Comparison of ENCODE assay signal across 22 mouse cellular contexts in genomic region chr8:35022649-35023048, GRCm38 (mm10).
DNase-seq lines count a peak whose midpoint lies in the region; ATAC-seq and TF ChIP-seq lines count a peak whose summit lies in the region.
"Had no signal": no experiment of that assay in that cellular context is flagged by ENCODE, and none has a peak within 500 bp of the region (broad histone marks: within the 10 kb centered on the region; RNA-seq: fewer than 3 reads in every experiment).

No protein-coding gene starts in this region.

- WGBS in forebrain, embryonic 15.5 days = 61% methylated on average over 6 of the region's 6 CpGs
- WGBS in forebrain, embryonic 12.5 days = 78% methylated on average over 6 of the region's 6 CpGs
- 20% methylated on average over 6 of the region's 6 CpGs for WGBS in heart, postnatal 0 days
- WGBS in forebrain, embryonic 16.5 days = 54% methylated on average over 6 of the region's 6 CpGs
- 71% methylated on average over 6 of the region's 6 CpGs for WGBS in intestine, postnatal 0 days

- TF ChIP-seq CTCF in heart, postnatal 0 days (IDR thresholded peaks at IDR 0.05; ENCODE audit: low read depth) = no peak
- TF ChIP-seq CTCF in intestine, postnatal 0 days (IDR thresholded peaks at IDR 0.05; ENCODE audit: low read depth) = no peak

- H3K9ac ChIP-seq in forebrain, embryonic 15.5 days (replicated peaks) = no peak overlapping the region
- H3K9ac ChIP-seq in forebrain, embryonic 12.5 days = no peak overlapping the region
- H3K9ac ChIP-seq in heart, postnatal 0 days (replicated peaks; ENCODE audit: low read depth, low read length) = no peak overlapping the region
- H3K9ac ChIP-seq in forebrain, embryonic 16.5 days (replicated peaks; ENCODE audit: low read depth, low read length) = no peak overlapping the region
- no peak overlapping the region for H3K9ac ChIP-seq in intestine, postnatal 0 days (ENCODE audit: low read depth, low read length)
- H3K9ac ChIP-seq: embryonic facial prominence, embryonic 13.5 days; hindbrain, embryonic 15.5 days; liver, embryonic 15.5 days; midbrain, embryonic 13.5 days had no signal

- TF ChIP-seq EP300 in heart, postnatal 0 days (IDR thresholded peaks at IDR 0.05; ENCODE audit: low read depth) = no peak

- no peaks in the 10 kb centered on the region for H3K27me3 ChIP-seq in forebrain, embryonic 15.5 days
- no peaks in the 10 kb centered on the region for H3K27me3 ChIP-seq in forebrain, embryonic 12.5 days
- no peaks in the 10 kb centered on the region for H3K27me3 ChIP-seq in heart, postnatal 0 days (ENCODE audit: control insufficient read depth, insufficient read depth, low read length)
- no peaks in the 10 kb centered on the region for H3K27me3 ChIP-seq in forebrain, embryonic 16.5 days (replicated peaks; ENCODE audit: control insufficient read depth, insufficient read depth, low read length)
- no peaks in the 10 kb centered on the region for H3K27me3 ChIP-seq in intestine, postnatal 0 days (replicated peaks; ENCODE audit: control insufficient read depth, insufficient read depth, low read length)
- H3K27me3 ChIP-seq: embryonic facial prominence, embryonic 13.5 days; hindbrain, embryonic 15.5 days; liver, embryonic 15.5 days; megakaryocyte, embryonic 14.5 days; midbrain, embryonic 13.5 days had no signal

- no peaks in the 10 kb centered on the region for H3K9me3 ChIP-seq in forebrain, embryonic 15.5 days
- no peaks in the 10 kb centered on the region for H3K9me3 ChIP-seq in forebrain, embryonic 12.5 days
- H3K9me3 ChIP-seq in heart, postnatal 0 days (replicated peaks; ENCODE audit: control insufficient read depth, low read length) = peaks cover 6% of the 10 kb centered on the region
- peaks cover 6% of the 10 kb centered on the region for H3K9me3 ChIP-seq in forebrain, embryonic 16.5 days (ENCODE audit: control insufficient read depth, low read length)
- no peaks in the 10 kb centered on the region for H3K9me3 ChIP-seq in intestine, postnatal 0 days (ENCODE audit: control insufficient read depth)
- H3K9me3 ChIP-seq: hindbrain, embryonic 15.5 days; limb, embryonic 10.5 days had no signal

- no peak overlapping the region for H3K4me3 ChIP-seq in forebrain, embryonic 15.5 days
- H3K4me3 ChIP-seq in forebrain, embryonic 12.5 days (replicated peaks) = no peak overlapping the region
- no peak overlapping the region for H3K4me3 ChIP-seq in heart, postnatal 0 days (ENCODE audit: low read depth, low read length)
- H3K4me3 ChIP-seq in forebrain, embryonic 16.5 days (replicated peaks; ENCODE audit: low read length) = no peak overlapping the region
- no peak overlapping the region for H3K4me3 ChIP-seq in intestine, postnatal 0 days (ENCODE audit: low read depth, low read length)
- H3K4me3 ChIP-seq: embryonic facial prominence, embryonic 13.5 days; hindbrain, embryonic 15.5 days; limb, embryonic 10.5 days; liver, embryonic 15.5 days; megakaryocyte, embryonic 14.5 days; midbrain, embryonic 13.5 days had no signal

- no peak overlapping the region for H3K4me2 ChIP-seq in forebrain, embryonic 15.5 days (replicated peaks)
- no peak overlapping the region for H3K4me2 ChIP-seq in forebrain, embryonic 12.5 days
- H3K4me2 ChIP-seq in heart, postnatal 0 days (ENCODE audit: low read depth, low read length) = no peak overlapping the region
- H3K4me2 ChIP-seq in forebrain, embryonic 16.5 days (ENCODE audit: low read length) = no peak overlapping the region
- H3K4me2 ChIP-seq in intestine, postnatal 0 days (replicated peaks; ENCODE audit: low read depth) = no peak overlapping the region
- H3K4me2 ChIP-seq: embryonic facial prominence, embryonic 13.5 days; heart, embryonic 11.5 days; hindbrain, embryonic 15.5 days; liver, embryonic 15.5 days; midbrain, embryonic 13.5 days had no signal

- no peak overlapping the region for H3K27ac ChIP-seq in forebrain, embryonic 15.5 days (replicated peaks)
- H3K27ac ChIP-seq in forebrain, embryonic 12.5 days = no peak overlapping the region
- peak overlapping the region; percentile 26 for H3K27ac ChIP-seq in heart, postnatal 0 days (ENCODE audit: low read depth)
- no peak overlapping the region for H3K27ac ChIP-seq in forebrain, embryonic 16.5 days (ENCODE audit: low read length)
- no peak overlapping the region for H3K27ac ChIP-seq in intestine, postnatal 0 days (ENCODE audit: low read depth, low read length)
- H3K27ac ChIP-seq: embryonic facial prominence, embryonic 13.5 days; hindbrain, embryonic 15.5 days; limb, embryonic 10.5 days; liver, embryonic 15.5 days; midbrain, embryonic 13.5 days had no signal

- H3K4me1 ChIP-seq in forebrain, embryonic 15.5 days = peaks cover 5% of the 10 kb centered on the region
- no peaks in the 10 kb centered on the region for H3K4me1 ChIP-seq in forebrain, embryonic 12.5 days
- peaks cover 7% of the 10 kb centered on the region; the same call in 1 of the 2 replicates for H3K4me1 ChIP-seq in heart, postnatal 0 days (ENCODE audit: control insufficient read depth, insufficient read depth)
- 0 out of 2 replicates have a peak, but pooled peaks cover 3% of the 10 kb centered on the region for H3K4me1 ChIP-seq in forebrain, embryonic 16.5 days (replicated peaks; ENCODE audit: control insufficient read depth, insufficient read depth, low read length)
- no peaks in the 10 kb centered on the region for H3K4me1 ChIP-seq in intestine, postnatal 0 days (replicated peaks; ENCODE audit: control insufficient read depth, insufficient read depth, low read length)
- H3K4me1 ChIP-seq: hindbrain, embryonic 15.5 days; limb, embryonic 10.5 days; liver, embryonic 15.5 days; megakaryocyte, embryonic 14.5 days; midbrain, embryonic 13.5 days had no signal

- ATAC-seq in forebrain, embryonic 15.5 days (replicated peaks) = peak; percentile 58
- no peak for ATAC-seq in forebrain, embryonic 12.5 days (ENCODE audit: low FRiP score)
- ATAC-seq in heart, postnatal 0 days (ENCODE audit: insufficient read depth, low read depth) = peak; percentile 74
- ATAC-seq in forebrain, embryonic 16.5 days = peak; percentile 70
- no peak for ATAC-seq in intestine, postnatal 0 days
- ATAC-seq: midbrain, embryonic 13.5 days had no signal

- no peaks in the 10 kb centered on the region for H3K36me3 ChIP-seq in forebrain, embryonic 15.5 days
- no peaks in the 10 kb centered on the region for H3K36me3 ChIP-seq in forebrain, embryonic 12.5 days (replicated peaks)
- H3K36me3 ChIP-seq in heart, postnatal 0 days (replicated peaks; ENCODE audit: control insufficient read depth, insufficient read depth, low read length) = no peaks in the 10 kb centered on the region
- no peaks in the 10 kb centered on the region for H3K36me3 ChIP-seq in forebrain, embryonic 16.5 days (ENCODE audit: control insufficient read depth, insufficient read depth)
- no peaks in the 10 kb centered on the region for H3K36me3 ChIP-seq in intestine, postnatal 0 days (ENCODE audit: control insufficient read depth, insufficient read depth)
- H3K36me3 ChIP-seq: embryonic facial prominence, embryonic 13.5 days; hindbrain, embryonic 15.5 days; limb, embryonic 10.5 days; liver, embryonic 15.5 days; midbrain, embryonic 13.5 days had no signal

- DNase-seq in heart, postnatal 0 days (ENCODE audit: low spot score) = peak; percentile 54
- DNase-seq in heart, adult 18-20 months = no peak
- peak; percentile 51 for DNase-seq in brain, adult 2 months (ENCODE audit: low read depth, low spot score)
- DNase-seq: adrenal gland, postnatal 36 days; cerebellum, adult 2 months; cerebellum, postnatal 25 days; gastrocnemius, postnatal 36 days; kidney, adult 8-10 months; kidney, postnatal 14 days; liver; lung, postnatal 14 days had no signal

Comparison
In these comparisons a context has a peak if more than half of its experiments do, and no peak if none do; other contexts are left out.
1. ATAC-seq: peak in forebrain, embryonic 15.5 days (single experiment), heart, postnatal 0 days (single experiment) and forebrain, embryonic 16.5 days (single experiment); none in forebrain, embryonic 12.5 days (single experiment) and intestine, postnatal 0 days (single experiment).
2. DNase-seq: peak in heart, postnatal 0 days (single experiment) and brain, adult 2 months (single experiment); none in heart, adult 18-20 months (0 of 2).